Mouse (Mus musculus) liver, adult (tissue): Measurements from ENCODE around the gene Plxna2.

Experiments
- GATA4 ChIP-seq: IDR thresholded peaks from 2 replicates; pipeline ENCODE4 v1.6.1; 2014; ENCODE audit warnings: mild to moderate bottlenecking, low read length; ENCODE audit not compliant: insufficient replicate concordance

Gene Plxna2

DNA sequence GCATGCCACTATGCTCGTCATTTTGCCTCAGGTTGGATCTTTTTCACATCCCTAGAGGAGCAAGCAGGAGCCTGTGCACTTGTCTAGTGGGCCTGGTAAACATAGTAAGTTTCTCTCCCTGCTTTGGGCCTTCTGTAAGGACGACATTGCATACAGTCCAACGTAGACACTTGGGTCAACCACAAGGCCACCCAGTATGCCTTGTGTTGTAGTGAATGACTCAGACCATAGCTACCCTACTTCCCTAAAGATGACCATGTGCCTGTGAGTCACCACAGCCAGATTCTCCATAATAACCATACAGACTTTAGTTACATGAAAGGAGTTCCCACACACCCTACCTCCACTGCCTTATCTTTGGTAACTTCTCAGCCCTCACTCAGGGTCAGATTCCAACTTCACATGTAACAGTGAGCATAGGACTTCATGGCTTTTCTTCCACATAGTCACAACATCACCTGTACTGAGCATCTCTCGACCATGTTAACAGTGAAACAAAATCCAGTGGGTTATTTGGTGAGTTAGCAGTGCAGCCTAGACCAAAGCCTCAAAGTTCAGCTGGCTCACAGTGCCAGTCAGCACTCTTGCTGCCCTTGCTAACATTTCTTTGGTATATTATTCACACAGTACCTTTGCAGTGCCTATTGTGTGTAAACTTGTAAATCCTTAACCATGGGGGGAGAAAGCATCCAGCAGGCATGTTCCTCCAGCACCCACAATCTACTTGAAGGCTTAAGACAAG, 53.9 kb downstream of the Plxna2 start:
- TF ChIP-seq GATA4 = no peak

DNA sequence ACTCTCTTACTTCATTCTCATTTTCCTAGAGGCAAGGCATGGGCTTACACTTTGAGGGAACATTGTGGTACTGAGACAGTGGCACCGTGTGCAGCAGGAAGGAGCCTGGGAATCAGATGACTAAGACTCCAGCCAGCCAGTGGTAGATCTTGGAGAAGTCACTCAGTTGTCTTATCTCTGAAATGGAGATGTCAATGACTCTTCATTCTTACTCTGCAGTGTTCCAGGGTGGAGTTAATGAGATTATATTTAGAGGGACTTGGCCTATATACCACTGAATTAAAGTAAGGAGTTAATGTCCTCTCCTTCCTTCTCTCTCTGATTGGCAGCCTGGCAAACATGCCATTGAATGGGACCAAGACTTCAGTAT, 54.5 kb downstream of the Plxna2 start:
- TF ChIP-seq GATA4 = no peak

DNA sequence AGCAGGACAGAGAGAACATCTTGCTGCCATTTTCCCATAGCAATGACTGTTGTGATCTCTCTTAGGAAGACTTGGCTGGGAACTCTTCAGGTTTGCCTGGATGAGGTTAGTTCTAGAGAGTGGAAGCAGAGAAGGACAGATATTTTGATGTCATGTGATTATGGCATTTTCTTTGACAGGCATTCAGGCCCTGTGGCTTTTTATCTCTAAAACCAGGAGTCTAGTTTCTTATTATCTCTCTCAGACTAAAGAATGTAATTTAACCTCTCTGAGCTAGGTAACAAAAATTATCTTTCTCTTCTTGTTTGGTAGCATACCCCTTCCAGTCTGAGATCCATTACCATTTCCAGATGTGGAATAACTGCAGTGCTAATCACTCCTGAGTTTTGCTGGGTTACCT, 55.2 kb downstream of the Plxna2 start:
- no peak for TF ChIP-seq GATA4

GRCm38 (mm10) chr1:194675106-194675890, 57.3 kb downstream of the Plxna2 start:
- TF ChIP-seq GATA4 = no peak

GRCm38 (mm10) chr1:194675891-194676200, 57.8 kb downstream of the Plxna2 start:
- TF ChIP-seq GATA4 = no peak

DNA sequence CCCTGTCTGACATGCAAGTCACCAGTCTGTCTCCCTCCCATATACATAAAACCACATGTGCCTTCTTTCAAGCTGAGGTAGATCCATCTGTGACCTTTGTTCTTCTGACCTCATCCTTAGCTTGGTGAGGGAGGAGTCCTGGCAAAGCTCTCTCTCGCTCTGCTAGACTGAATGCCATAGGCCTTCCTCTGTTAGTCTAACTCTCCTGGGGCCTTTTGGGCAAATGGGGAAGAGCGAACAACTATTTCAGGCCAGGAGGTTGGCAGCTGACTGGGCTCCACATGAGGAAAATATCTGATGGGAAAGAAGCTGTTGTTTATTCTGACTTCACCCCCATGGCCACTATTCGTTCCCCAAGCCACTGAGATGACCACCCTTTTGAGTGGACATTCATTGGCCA, 59.9 kb downstream of the Plxna2 start:
- TF ChIP-seq GATA4 = no peak

DNA sequence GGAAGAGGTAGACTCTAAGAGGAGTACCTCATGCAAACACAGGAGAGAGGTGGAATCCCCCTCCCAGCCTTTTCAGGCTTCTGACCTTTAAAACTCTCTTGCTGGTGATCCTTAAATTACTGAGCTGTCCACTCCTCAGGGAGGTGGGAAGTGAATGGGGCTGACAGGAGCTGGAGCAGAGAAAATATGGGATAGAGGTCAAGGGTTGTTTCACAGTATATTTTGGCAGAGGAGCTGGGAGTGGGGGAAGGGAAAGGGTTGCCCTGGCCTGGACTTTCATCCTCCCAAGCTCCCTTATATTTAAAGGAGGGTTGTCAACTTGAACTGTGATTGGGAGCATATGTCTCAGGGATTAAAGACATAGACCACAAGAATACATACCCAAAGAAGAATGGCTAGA, 61.1 kb downstream of the Plxna2 start:
- TF ChIP-seq GATA4 = no peak

- no peak for TF ChIP-seq GATA4
Measured at GRCm38 (mm10) chr1:194680136-194680535, 62.1 kb downstream of the Plxna2 start.

GRCm38 (mm10) chr1:194682021-194682420, 64.0 kb downstream of the Plxna2 start:
- TF ChIP-seq GATA4 = no peak

DNA sequence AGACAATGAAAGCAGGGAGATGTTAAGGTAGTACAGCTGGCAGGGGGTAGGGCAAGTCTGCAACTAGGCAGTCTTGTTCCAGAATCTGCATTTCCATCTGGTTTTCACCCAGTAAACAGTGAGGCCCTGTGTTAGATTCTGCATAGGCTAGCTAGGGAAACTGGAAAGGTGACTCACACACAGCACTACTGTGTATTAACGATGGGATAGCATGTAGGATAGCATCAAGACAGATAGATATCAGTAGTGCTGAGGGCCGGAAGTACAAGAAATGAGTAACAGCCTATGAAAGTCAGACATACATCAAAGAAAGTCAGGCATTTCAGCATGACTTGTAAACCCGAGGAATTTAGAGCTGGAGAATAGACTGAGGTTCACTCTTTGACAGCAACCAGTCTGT, 65.1 kb downstream of the Plxna2 start:
- TF ChIP-seq GATA4 = no peak

DNA sequence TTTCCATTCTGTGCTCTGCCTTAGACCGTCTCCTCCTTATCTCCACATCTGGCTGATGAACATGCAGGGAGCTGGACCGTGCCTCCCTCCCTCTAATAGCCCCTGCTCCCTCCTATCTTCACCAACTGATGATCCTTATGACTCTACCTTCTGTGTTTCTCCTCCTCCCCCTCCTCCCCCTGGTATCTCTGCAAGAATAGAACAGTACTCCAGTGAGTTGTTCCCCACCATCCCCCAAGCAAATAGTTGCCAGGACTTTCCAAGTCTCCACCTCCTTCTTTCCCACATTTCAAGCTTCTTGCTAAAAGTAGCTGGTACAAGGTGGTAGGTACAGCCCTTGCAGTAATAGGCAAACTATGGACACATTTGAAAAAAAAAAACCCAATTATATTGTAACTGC, 67.9 kb downstream of the Plxna2 start:
- no peak for TF ChIP-seq GATA4

DNA sequence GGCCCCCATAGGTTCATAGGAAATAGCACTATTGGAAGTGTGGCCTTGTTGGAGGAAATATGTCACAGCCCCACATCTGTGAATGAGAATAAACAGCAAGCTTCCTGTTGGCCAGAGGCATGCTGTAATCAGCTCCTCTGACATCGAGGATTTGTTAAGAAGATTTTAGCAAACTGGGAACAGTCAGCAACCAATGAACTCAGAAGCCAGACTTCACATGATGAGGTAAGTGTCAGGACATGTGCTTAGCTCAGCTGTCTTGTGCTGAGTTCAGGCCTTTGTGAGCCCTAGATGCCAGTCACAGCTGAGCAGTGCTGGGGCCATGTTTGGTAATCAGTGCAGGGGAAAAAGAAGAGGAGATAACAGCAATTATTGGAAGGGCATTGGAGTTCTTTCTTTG, 69.7 kb downstream of the Plxna2 start:
- TF ChIP-seq GATA4 = no peak

DNA sequence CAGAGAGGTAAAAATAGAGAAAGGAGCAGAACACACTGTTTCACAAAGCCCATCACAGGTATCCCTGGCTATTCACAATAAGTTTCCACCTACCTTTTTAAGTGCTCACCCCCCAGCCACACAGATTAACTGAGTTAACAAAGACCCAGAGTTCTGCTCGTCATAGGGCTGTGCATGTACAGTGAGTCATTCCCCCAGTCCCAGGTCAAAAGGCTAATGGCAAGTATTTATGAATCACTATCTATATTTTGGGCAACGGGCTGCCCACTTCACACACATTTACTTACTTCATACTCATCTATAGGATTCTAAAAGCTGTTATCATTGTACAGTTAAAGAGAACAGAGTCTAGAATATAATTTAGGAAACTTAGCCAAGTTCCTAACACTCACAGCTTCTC, 70.1 kb downstream of the Plxna2 start:
- TF ChIP-seq GATA4 = no peak

GRCm38 (mm10) chr1:194693063-194693462, 75.0 kb downstream of the Plxna2 start:
- no peak for TF ChIP-seq GATA4

DNA sequence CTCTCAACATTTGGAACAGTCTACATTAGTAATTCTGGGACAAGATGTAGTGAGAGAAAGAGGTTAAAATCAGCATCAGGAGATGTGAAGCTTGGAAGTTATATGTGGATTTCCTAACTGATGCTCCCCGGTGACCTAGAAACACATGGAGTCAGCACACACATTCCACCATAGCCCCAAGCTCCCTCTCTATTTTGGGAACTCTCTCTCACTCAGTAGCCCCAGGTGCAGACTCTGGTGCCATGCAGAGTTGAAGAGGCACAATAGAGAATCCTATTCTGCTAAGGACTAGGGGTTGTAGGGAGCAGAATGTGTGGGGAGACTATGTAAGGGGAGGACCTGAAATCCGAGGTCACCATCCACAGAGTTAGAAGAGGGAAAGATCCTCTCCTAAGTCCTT, 75.5 kb downstream of the Plxna2 start:
- no peak for TF ChIP-seq GATA4

DNA sequence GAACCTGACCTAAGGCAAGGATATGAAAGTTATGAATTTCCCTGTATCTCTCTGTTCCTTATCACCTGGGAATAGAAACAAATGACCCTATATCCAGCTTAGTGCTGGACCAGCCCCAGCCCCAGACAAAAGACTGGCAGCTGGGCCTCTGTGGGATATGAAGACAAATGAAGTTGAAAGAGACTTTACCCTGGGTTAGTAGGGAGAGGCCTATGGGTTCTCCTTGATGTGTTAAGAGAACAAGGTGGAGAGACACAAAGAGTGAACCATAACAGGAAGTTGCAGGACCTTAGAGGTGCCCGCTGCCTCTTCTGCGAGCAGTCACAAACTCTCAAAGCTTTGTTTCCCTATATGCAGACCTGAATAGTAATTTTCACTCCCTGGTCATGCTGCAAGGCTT, 76.8 kb downstream of the Plxna2 start:
- TF ChIP-seq GATA4 = no peak

- no peak for TF ChIP-seq GATA4
Measured at GRCm38 (mm10) chr1:194697439-194697838, 79.4 kb downstream of the Plxna2 start.
